Mouse (Mus musculus): ENCODE measurements around the gene Syt8. TPM values are rescaled to one million over a fixed set of nuclear protein-coding genes. Genes with fewer than 3 reads are reported as not detected.

Syt8 gene
- polyA plus RNA-seq, 1 experiment from 2014 or later: 0.32 TPM

DNA sequence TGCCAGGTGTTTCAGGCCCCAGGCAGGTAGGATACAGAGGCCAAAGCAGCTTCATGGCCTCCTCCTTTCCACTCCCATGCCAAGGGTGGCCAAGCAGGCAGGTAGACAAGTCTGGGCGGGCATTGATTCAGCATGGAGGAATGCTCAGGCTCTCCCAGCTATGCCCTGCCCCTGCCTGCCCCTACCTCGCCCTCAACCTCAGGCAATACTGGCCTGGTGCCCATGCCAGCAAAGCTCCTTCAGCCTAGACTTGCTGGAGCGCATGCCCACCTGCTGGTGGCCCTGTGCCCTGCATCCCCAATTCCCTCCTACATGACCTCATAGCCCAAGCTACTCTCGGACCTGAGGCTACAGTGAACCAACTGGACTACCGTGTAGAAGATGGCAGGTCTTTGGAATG, 2.7 kb downstream of the Syt8 start:
- H3K4me2 ChIP-seq (ENCODE audit: low read depth, low read length): no peak overlapping the region
- no peak overlapping the region for H3K27ac ChIP-seq (ENCODE audit: low read length)
- H3K36me3 ChIP-seq (ENCODE audit: control insufficient read depth, insufficient read depth): no peaks in the 10 kb centered on the region
- no peak overlapping the region for H3K9ac ChIP-seq (ENCODE audit: low read length)
- H3K9me3 ChIP-seq (replicated peaks; ENCODE audit: control insufficient read depth, low read length): no peaks in the 10 kb centered on the region
- 76% methylated on average over 5 of the region's 5 CpGs for WGBS
- no peak overlapping the region for H3K4me3 ChIP-seq (ENCODE audit: low read length)
- H3K4me1 ChIP-seq (ENCODE audit: control insufficient read depth, insufficient read depth, low read length): peaks cover 29% of the 10 kb centered on the region
- no peaks in the 10 kb centered on the region for H3K27me3 ChIP-seq (ENCODE audit: control insufficient read depth, insufficient read depth, low read length)
- no peak for ATAC-seq (replicated peaks; ENCODE audit: extremely low read depth, insufficient read depth, low FRiP score)

DNA sequence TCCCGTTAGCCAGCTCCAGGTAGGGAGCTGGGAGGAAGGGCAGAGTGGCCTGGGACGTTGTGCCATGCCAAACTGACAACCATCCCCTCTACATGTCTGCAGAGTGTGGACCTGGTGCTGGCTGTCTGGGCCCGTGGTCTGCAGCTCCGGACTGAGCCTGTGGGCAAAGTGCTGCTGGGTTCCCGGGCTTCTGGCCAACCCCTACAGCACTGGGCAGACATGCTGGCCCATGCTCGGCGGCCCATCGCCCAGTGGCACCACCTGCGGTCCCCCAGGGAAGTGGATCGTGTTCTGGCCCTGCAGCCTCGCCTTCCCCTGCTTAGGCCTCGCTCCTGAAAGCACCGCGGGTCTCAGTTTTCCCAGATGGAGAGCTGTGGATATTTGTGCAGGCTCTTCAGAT, 5.3 kb downstream of the Syt8 start:
- Histone ChIP-seq H3K36me3 (ENCODE audit: control insufficient read depth, insufficient read depth) (no peaks in the 10 kb centered on the region), H3K27ac (ENCODE audit: low read length) (peak overlapping the region; percentile 46; the same call in 1 of the 2 replicates), H3K27me3 (ENCODE audit: control insufficient read depth, insufficient read depth, low read length) (no peaks in the 10 kb centered on the region), H3K4me2 (ENCODE audit: low read depth, low read length) (no peak overlapping the region), H3K4me3 (ENCODE audit: low read length) (no peak overlapping the region), H3K4me1 (ENCODE audit: control insufficient read depth, insufficient read depth, low read length) (peaks cover 21% of the 10 kb centered on the region), H3K9ac (ENCODE audit: low read length) (no peak overlapping the region; the same call in 1 of the 2 replicates), H3K9me3 (replicated peaks; ENCODE audit: control insufficient read depth, low read length) (no peaks in the 10 kb centered on the region)
- ATAC-seq (replicated peaks; ENCODE audit: extremely low read depth, insufficient read depth, low FRiP score): no peak
- WGBS: 78% methylated on average over 14 of the region's 14 CpGs

DNA sequence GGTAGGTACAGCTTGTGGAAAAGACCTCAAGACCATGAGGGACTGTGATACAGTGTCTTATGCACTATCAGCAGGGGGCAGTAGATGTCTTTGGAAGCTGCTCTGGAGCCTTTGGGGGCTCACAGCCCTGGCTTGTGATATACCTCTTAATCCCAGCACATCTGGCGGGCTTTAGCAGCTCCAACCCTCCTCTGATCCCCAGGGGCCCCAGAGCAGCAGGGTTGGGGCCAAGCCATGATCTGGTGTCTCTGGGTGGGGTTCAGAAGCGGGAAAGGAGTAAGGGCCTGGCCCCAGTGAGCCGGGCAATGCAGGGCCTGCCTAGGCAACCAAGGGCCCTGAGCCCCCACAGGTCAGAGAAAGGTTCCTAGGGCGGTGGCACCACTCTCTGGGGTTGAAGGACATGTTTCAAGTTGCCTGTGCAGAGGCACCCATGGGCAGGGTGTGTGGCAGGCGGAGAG, 6.0 kb downstream of the Syt8 start:
- 33% methylated on average over 5 of the region's 5 CpGs for WGBS
- no peak overlapping the region for H3K4me2 ChIP-seq (ENCODE audit: low read depth, low read length)
- H3K27ac ChIP-seq (ENCODE audit: low read length): peak overlapping the region; percentile 76
- no peaks in the 10 kb centered on the region for H3K36me3 ChIP-seq (ENCODE audit: control insufficient read depth, insufficient read depth)
- no peaks in the 10 kb centered on the region for H3K9me3 ChIP-seq (replicated peaks; ENCODE audit: control insufficient read depth, low read length)
- H3K4me3 ChIP-seq (ENCODE audit: low read length): no peak overlapping the region
- no peaks in the 10 kb centered on the region for H3K27me3 ChIP-seq (ENCODE audit: control insufficient read depth, insufficient read depth, low read length)
- peak; percentile 87 for ATAC-seq (replicated peaks; ENCODE audit: extremely low read depth, insufficient read depth, low FRiP score)
- H3K9ac ChIP-seq (ENCODE audit: low read length): peak overlapping the region; percentile 69
- H3K4me1 ChIP-seq (ENCODE audit: control insufficient read depth, insufficient read depth, low read length): peaks cover 21% of the 10 kb centered on the region

GRCm38 (mm10) chr7:142441585-142441984, 6.9 kb downstream of the Syt8 start, which contains the start of gene Tnni2:
Gene Tnni2 (plus strand): TSS chr7:142441808.
- H3K4me2 ChIP-seq (ENCODE audit: low read depth, low read length): no peak within 1 kb of the TSS
- H3K4me3 ChIP-seq (ENCODE audit: low read length): no peak within 1 kb of the TSS
- WGBS: 78% methylated on average over 9 of the region's 9 CpGs
- no peaks in the 10 kb centered on the region for H3K36me3 ChIP-seq (ENCODE audit: control insufficient read depth, insufficient read depth)
- H3K9me3 ChIP-seq (replicated peaks; ENCODE audit: control insufficient read depth, low read length): no peaks in the 10 kb centered on the region
- peak within 1 kb of the TSS; percentile 76 for H3K27ac ChIP-seq (ENCODE audit: low read length)
- H3K9ac ChIP-seq (ENCODE audit: low read length): peak within 1 kb of the TSS; percentile 69
- ATAC-seq (replicated peaks; ENCODE audit: extremely low read depth, insufficient read depth, low FRiP score): no peak
- peaks cover 21% of the 10 kb centered on the region for H3K4me1 ChIP-seq (ENCODE audit: control insufficient read depth, insufficient read depth, low read length)
- H3K27me3 ChIP-seq (ENCODE audit: control insufficient read depth, insufficient read depth, low read length): no peaks in the 10 kb centered on the region

DNA sequence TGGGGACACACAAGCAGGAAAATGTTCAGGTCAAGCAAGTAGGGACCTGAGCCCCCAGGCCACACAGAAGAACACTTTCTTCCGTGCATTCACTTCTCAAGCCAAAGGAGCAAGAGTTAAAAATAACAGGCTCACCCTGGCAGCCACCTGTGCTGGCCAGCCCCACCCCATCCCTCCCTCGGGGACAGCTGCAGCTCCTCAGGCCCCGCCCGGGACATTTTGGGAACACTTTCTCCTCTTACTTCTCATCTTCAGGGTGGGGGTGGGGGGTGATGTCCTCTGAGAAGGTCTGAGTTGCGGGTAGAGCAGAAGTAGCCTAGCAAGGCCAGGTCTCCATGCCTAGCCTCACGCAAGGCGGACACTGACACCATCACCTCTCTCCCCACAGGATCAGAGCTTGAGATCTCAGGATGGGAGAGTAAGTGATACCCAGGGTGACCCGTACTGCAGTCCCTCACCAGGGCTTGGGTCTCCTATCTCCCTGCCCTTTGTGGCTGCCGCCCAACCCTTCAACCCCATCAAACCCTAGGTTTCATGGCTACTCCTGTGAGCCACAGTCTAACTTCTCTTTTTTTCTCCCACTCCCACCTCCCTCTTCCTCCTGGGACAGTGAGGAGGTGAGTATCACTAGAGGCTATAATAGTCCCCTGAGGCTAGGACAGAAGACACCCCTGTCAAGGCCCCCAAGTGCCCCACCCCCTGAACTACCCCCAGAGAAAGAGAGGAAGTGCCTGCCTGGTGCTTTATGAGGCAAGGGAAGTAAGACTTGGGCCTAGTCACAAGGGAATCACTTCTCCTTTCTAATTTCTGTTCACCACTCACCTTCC, 7.6 kb downstream of the Syt8 start:
- peak overlapping the region; percentile 51 for H3K9ac ChIP-seq (ENCODE audit: low read length)
- no peaks in the 10 kb centered on the region for H3K9me3 ChIP-seq (replicated peaks; ENCODE audit: control insufficient read depth, low read length)
- WGBS: 64% methylated on average over 9 of the region's 9 CpGs
- no peak for ATAC-seq (replicated peaks; ENCODE audit: extremely low read depth, insufficient read depth, low FRiP score)
- no peak overlapping the region for H3K4me3 ChIP-seq (ENCODE audit: low read length)
- no peaks in the 10 kb centered on the region for H3K27me3 ChIP-seq (ENCODE audit: control insufficient read depth, insufficient read depth, low read length)
- H3K4me2 ChIP-seq (ENCODE audit: low read depth, low read length): no peak overlapping the region
- H3K27ac ChIP-seq (ENCODE audit: low read length): peak overlapping the region; percentile 76
- H3K4me1 ChIP-seq (ENCODE audit: control insufficient read depth, insufficient read depth, low read length): peaks cover 21% of the 10 kb centered on the region
- H3K36me3 ChIP-seq (ENCODE audit: control insufficient read depth, insufficient read depth): no peaks in the 10 kb centered on the region

DNA sequence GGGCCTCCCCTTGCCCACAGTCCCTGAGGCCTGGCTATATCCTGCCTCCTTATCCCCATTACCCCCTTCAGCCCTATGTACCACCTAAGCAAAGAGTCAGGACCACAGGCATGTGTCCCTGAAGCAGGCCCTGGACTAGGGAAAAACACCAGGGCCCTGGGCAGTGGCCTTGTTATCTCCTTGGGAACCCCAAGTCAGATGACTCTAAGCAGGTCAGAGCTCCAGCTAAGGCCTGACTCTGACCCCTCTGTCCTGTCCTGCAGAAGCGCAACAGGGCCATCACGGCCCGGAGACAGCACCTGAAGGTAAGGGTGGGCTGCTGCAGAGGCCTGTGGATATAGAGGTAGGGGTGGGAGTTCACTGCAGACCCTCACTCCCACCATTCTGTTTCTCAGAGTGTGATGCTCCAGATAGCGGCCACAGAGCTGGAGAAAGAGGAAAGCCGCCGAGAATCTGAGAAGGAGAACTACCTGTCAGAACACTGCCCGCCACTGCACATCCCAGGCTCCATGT, 8.3 kb downstream of the Syt8 start:
- H3K36me3 ChIP-seq (ENCODE audit: control insufficient read depth, insufficient read depth): no peaks in the 10 kb centered on the region

DNA sequence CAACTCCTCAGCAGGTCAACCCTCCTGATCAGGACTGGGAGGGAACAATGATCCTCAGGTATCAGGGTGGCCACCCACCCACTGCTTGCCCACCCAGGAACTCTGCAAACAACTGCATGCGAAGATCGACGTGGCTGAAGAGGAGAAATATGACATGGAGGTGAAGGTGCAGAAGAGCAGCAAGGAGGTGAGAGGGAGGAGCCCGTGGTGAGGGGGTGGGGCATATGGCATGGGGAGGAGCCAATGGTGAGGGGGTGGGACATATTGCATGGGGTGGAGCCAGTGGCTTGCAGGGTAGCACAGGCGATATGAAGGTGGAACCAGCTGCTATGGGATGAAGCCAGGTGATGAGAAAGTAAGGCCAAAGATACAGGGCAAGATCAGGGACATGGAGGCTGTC, 8.8 kb downstream of the Syt8 start:
- ATAC-seq (replicated peaks; ENCODE audit: extremely low read depth, insufficient read depth, low FRiP score): no peak
- Histone ChIP-seq H3K27me3 (ENCODE audit: control insufficient read depth, insufficient read depth, low read length) (no peaks in the 10 kb centered on the region), H3K36me3 (ENCODE audit: control insufficient read depth, insufficient read depth) (no peaks in the 10 kb centered on the region), H3K27ac (ENCODE audit: low read length) (no peak overlapping the region), H3K4me2 (ENCODE audit: low read depth, low read length) (no peak overlapping the region), H3K4me3 (ENCODE audit: low read length) (no peak overlapping the region), H3K9me3 (replicated peaks; ENCODE audit: control insufficient read depth, low read length) (no peaks in the 10 kb centered on the region), H3K9ac (ENCODE audit: low read length) (no peak overlapping the region), H3K4me1 (ENCODE audit: control insufficient read depth, insufficient read depth, low read length) (peaks cover 21% of the 10 kb centered on the region)
- WGBS: 90% methylated on average over 5 of the region's 5 CpGs

More for the DNA sequence above, 8.3 kb downstream of the Syt8 start:
- no peaks in the 10 kb centered on the region for H3K9me3 ChIP-seq (replicated peaks; ENCODE audit: control insufficient read depth, low read length)
- ATAC-seq (replicated peaks; ENCODE audit: extremely low read depth, insufficient read depth, low FRiP score): no peak
- 0 out of 2 replicates have a peak overlapping the region, but pooled peaks have one; percentile 30 for H3K27ac ChIP-seq (ENCODE audit: low read length)
- 92% methylated on average over 7 of the region's 7 CpGs for WGBS
- H3K4me2 ChIP-seq (ENCODE audit: low read depth, low read length): no peak overlapping the region
- H3K4me1 ChIP-seq (ENCODE audit: control insufficient read depth, insufficient read depth, low read length): peaks cover 21% of the 10 kb centered on the region
- H3K27me3 ChIP-seq (ENCODE audit: control insufficient read depth, insufficient read depth, low read length): no peaks in the 10 kb centered on the region
- peak overlapping the region; percentile 25; the same call in 1 of the 2 replicates for H3K9ac ChIP-seq (ENCODE audit: low read length)
- no peak overlapping the region for H3K4me3 ChIP-seq (ENCODE audit: low read length)

- Histone ChIP-seq H3K4me3 (ENCODE audit: low read length) (no peak overlapping the region), H3K4me1 (ENCODE audit: control insufficient read depth, insufficient read depth, low read length) (peaks cover 25% of the 10 kb centered on the region), H3K27ac (ENCODE audit: low read length) (no peak overlapping the region), H3K4me2 (ENCODE audit: low read depth, low read length) (no peak overlapping the region), H3K27me3 (ENCODE audit: control insufficient read depth, insufficient read depth, low read length) (no peaks in the 10 kb centered on the region), H3K36me3 (ENCODE audit: control insufficient read depth, insufficient read depth) (no peaks in the 10 kb centered on the region), H3K9me3 (replicated peaks; ENCODE audit: control insufficient read depth, low read length) (no peaks in the 10 kb centered on the region), H3K9ac (ENCODE audit: low read length) (no peak overlapping the region)
- ATAC-seq (replicated peaks; ENCODE audit: extremely low read depth, insufficient read depth, low FRiP score): no peak
- 96% methylated on average over 6 of the region's 6 CpGs for WGBS
Observed at GRCm38 (mm10) chr7:142444171-142444570, 9.5 kb downstream of the Syt8 start.

DNA sequence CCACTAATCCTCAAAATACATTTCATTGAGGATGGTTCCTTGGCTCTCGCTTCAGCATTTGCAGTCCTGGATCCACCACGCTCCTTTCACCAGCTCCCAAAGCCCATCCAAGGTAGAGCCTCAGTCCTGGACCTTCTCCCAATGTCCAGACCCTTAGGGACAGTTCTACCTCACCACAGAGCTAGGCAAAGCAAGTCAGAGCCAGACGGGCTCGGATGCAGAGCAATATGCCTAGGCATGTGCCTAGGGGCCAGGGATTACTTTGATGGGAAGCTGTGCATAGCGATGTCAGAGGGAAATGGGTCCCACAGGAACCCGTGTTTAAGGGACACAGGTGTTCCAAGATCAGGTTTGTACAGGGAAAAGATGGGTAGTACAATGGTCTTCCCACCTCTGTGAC, 10.7 kb downstream of the Syt8 start:
- ATAC-seq (replicated peaks; ENCODE audit: extremely low read depth, insufficient read depth, low FRiP score): no peak
- Histone ChIP-seq H3K9ac (ENCODE audit: low read length) (no peak overlapping the region), H3K36me3 (ENCODE audit: control insufficient read depth, insufficient read depth) (no peaks in the 10 kb centered on the region), H3K4me1 (ENCODE audit: control insufficient read depth, insufficient read depth, low read length) (peaks cover 26% of the 10 kb centered on the region), H3K27me3 (ENCODE audit: control insufficient read depth, insufficient read depth, low read length) (no peaks in the 10 kb centered on the region), H3K4me2 (ENCODE audit: low read depth, low read length) (no peak overlapping the region), H3K4me3 (ENCODE audit: low read length) (no peak overlapping the region), H3K27ac (ENCODE audit: low read length) (no peak overlapping the region), H3K9me3 (replicated peaks; ENCODE audit: control insufficient read depth, low read length) (no peaks in the 10 kb centered on the region)
- 92% methylated on average over 6 of the region's 6 CpGs for WGBS
